Mouse (Mus musculus): ENCODE data around the gene Npepl1. TPM values are rescaled to one million over a fixed set of nuclear protein-coding genes. Genes with fewer than 3 reads are reported as not detected.
A peak's percentile ranks its signal among the peaks of the same experiment; 100 is the strongest.

The Npepl1 gene
- total and polyA plus RNA-seq, 3 experiments, result 17.3 to 46.9 TPM; not detected in 1

DNA sequence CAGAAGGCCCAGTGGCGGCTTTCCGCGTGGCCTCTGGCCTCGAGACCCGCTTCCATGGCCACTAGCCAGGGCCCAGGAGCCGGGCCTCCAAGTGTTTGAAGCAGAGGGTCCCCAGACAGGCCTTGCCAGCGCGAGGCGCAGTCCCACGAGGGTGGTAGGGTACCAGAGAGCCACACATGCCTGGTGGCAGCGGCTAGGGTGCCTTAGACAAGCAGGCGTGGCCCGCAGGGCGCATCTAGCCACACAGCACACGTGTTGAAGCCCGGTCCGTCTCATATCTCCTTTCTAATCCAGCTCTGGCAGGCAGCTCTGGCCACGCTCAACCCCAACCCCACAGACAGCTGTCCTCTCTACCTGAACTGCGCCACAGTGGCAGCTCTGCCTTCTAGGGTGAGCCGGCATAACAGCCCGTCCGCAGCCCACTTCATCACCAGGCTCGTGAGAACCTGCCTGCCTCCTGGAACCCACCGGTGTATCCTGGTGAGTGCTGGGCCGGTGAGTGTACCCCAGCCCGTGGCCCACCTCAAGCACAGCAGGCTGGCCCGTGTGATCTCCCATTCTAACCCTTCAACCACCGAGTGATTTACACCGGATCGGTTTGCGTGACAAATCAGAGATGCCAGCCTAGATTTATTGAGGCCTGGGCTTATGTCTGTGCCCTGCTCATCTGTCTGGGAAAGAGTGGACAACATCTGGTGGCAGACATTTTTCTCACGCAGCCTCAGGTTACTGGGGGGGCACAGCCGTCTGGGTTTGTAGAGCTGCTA, 817 bp downstream of the Npepl1 start (continued):
- TF ChIP-seq TAL1 (IDR thresholded peaks at IDR 0.05; ENCODE audit: low read length) (no peak), MYC (IDR thresholded peaks at IDR 0.05; ENCODE audit: low read depth, low read length) (peak; percentile 66; the same call in 1 of the 2 replicates), TBP (IDR thresholded peaks at IDR 0.05; ENCODE audit: low read depth, low read length) (no peak), MYB (IDR thresholded peaks at IDR 0.05; ENCODE audit: low read depth, low read length) (no peak), TCF12 (IDR thresholded peaks at IDR 0.05; ENCODE audit: low read depth, low read length) (no peak), MAX (IDR thresholded peaks at IDR 0.05; ENCODE audit: low read length) (peak; percentile 83), ZMIZ1 (IDR thresholded peaks at IDR 0.05; ENCODE audit: low read depth, low read length) (no peak), RCOR1 (IDR thresholded peaks at IDR 0.05; ENCODE audit: low read depth, low read length) (no peak), JUND (IDR thresholded peaks at IDR 0.05; ENCODE audit: low read depth, low read length) (no peak), HCFC1 (IDR thresholded peaks at IDR 0.05; ENCODE audit: low read depth, low read length) (no peak), EP300 (IDR thresholded peaks at IDR 0.05; ENCODE audit: low read depth in 1 of 2, low read length in 2 of 2) (no peak)

- Histone ChIP-seq H3K27ac (ENCODE audit: control insufficient read depth, low read depth, low read length) (no peak overlapping the region), H3K36me3 (ENCODE audit: control insufficient read depth in 1 of 2, insufficient read depth in 2 of 2, low read length in 2 of 2) (no peaks in the 10 kb centered on the region), H3K27me3 (ENCODE audit: control insufficient read depth in 1 of 2, insufficient read depth in 2 of 2, low read length in 2 of 2) (no peaks in the 10 kb centered on the region), H3K9me3 (replicated peaks; ENCODE audit: insufficient read depth, low read length) (no peaks in the 10 kb centered on the region), H3K9ac (ENCODE audit: control insufficient read depth, low read depth, low read length, poor library complexity, severe bottlenecking) (no peak overlapping the region), H3K4me3 (ENCODE audit: control insufficient read depth in 1 of 2, insufficient read depth in 1 of 2, low read depth in 2 of 2, low read length in 2 of 2) (no peak overlapping the region), H3K79me2 (ENCODE audit: control insufficient read depth, insufficient read depth, low read length, poor library complexity) (peaks cover 9% of the 10 kb centered on the region; the same call in 1 of the 2 replicates), H3K4me1 (ENCODE audit: control insufficient read depth in 1 of 2, insufficient read depth in 2 of 2, low read length in 2 of 2) (peaks cover 0 to 5% of the 10 kb centered on the region in 2 experiments; a peak in 1 of 4 replicates)
- DNase-seq (ENCODE audit: low read depth, low spot score), result no peak
- TF ChIP-seq CTCF (IDR thresholded peaks at IDR 0.05 in 2 of 3, conservative IDR thresholded peaks at IDR 0.05 in 1 of 3; ENCODE audit: control insufficient read depth in 1 of 3, insufficient read depth in 1 of 3, low read depth in 2 of 3, low read length in 3 of 3, poor library complexity in 1 of 3, severe bottlenecking in 1 of 3) (no peak), ZMIZ1 (IDR thresholded peaks at IDR 0.05; ENCODE audit: low read depth, low read length) (no peak), ZNF384 (IDR thresholded peaks at IDR 0.05; ENCODE audit: low read depth, low read length) (no peak), TBP (IDR thresholded peaks at IDR 0.05; ENCODE audit: low read depth, low read length) (no peak), NRF1 (IDR thresholded peaks at IDR 0.05; ENCODE audit: insufficient read depth, low read depth, low read length, poor library complexity, severe bottlenecking) (no peak), MAX (IDR thresholded peaks at IDR 0.05; ENCODE audit: low read length) (no peak), KAT2A (conservative IDR thresholded peaks at IDR 0.05; ENCODE audit: low read depth, low read length) (no peak)
These were observed 2.8 kb downstream of the Npepl1 start for GRCm38 (mm10) chr2:174112931-174113330.

DNA sequence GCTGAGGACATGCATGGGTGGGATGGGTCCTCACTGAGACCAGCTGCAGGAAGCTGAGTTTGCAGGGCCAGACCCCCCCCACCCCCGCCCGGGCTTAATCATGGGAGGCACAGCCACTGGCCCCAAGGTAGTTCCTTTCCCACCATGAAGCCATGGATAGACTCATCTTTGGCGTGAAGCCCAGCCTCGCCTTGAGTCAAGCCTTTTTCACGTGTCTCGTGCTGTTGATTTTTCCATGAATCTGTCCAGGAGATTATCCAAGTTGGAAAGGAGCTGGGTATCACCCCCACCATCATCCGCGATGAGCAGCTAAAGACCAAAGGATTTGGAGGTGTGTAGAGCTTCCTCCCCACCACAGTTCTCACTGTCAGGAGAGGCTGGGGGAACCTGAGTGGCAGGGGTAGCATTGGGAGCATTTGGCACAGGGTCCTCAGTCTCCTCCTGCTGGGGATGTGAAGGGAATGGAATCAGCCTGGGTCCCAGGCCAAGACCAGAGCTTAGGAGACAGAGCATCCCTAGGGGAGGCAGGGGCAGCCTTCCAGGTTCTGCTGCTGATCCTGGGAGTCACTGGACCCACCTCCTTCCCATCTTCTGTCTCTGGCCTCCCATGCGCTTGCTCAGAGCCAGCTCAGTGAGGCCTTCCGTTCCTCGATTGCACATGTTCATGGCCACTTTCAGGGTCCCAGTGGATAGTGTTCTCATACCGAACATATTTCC, 4.2 kb downstream of the Npepl1 start:
- H3K4me3 ChIP-seq (ENCODE audit: control insufficient read depth in 1 of 2, insufficient read depth in 1 of 2, low read depth in 2 of 2, low read length in 2 of 2), result no peak overlapping the region
- no peak overlapping the region for H3K27ac ChIP-seq (ENCODE audit: control insufficient read depth, low read depth, low read length)
- H3K36me3 ChIP-seq (ENCODE audit: control insufficient read depth in 1 of 2, insufficient read depth in 2 of 2, low read length in 2 of 2), result no peaks in the 10 kb centered on the region
- H3K9ac ChIP-seq (ENCODE audit: control insufficient read depth, low read depth, low read length, poor library complexity, severe bottlenecking), result no peak overlapping the region
- H3K27me3 ChIP-seq (ENCODE audit: control insufficient read depth in 1 of 2, insufficient read depth in 2 of 2, low read length in 2 of 2), result no peaks in the 10 kb centered on the region
- no peak for DNase-seq (ENCODE audit: low read depth, low spot score)
- peaks cover 9% of the 10 kb centered on the region; the same call in 1 of the 2 replicates for H3K79me2 ChIP-seq (ENCODE audit: control insufficient read depth, insufficient read depth, low read length, poor library complexity)
- peaks cover 0 to 5% of the 10 kb centered on the region in 2 experiments; a peak in 1 of 4 replicates for H3K4me1 ChIP-seq (ENCODE audit: control insufficient read depth in 1 of 2, insufficient read depth in 2 of 2, low read length in 2 of 2)
- TF ChIP-seq ELF1 (IDR thresholded peaks at IDR 0.05; ENCODE audit: low read depth, low read length) (no peak), USF2 (IDR thresholded peaks at IDR 0.05; ENCODE audit: borderline replicate concordance in 1 of 2, insufficient read depth in 1 of 2, low read depth in 1 of 2, low read length in 2 of 2) (no peak)
- no peaks in the 10 kb centered on the region for H3K9me3 ChIP-seq (replicated peaks; ENCODE audit: insufficient read depth, low read length)
